Mouse (Mus musculus): ENCODE data around the gene Adcy6. TPM values are rescaled to one million over a fixed set of nuclear protein-coding genes. Genes with fewer than 3 reads are reported as not detected.

The Adcy6 gene
- polyA plus RNA-seq, 1 experiment from 2014 or later, result 17.2 TPM

GRCm38 (mm10) chr15:98569795-98570365, 40.0 kb downstream of the Adcy6 start:
- Histone ChIP-seq H3K4me3 (no peak overlapping the region), H3K36me3 (no peaks in the 10 kb centered on the region), H3K4me2 (replicated peaks) (no peak overlapping the region), H3K4me1 (peaks cover 28% of the 10 kb centered on the region), H3K27ac (replicated peaks) (no peak overlapping the region), H3K27me3 (no peaks in the 10 kb centered on the region), H3K9me3 (no peaks in the 10 kb centered on the region), H3K9ac (replicated peaks) (no peak overlapping the region)
- 85% methylated on average over 4 of the region's 4 CpGs for WGBS
- no peak for ATAC-seq (ENCODE audit: low FRiP score, low read depth)

GRCm38 (mm10) chr15:98569216-98569615, 40.7 kb downstream of the Adcy6 start:
- H3K27me3 ChIP-seq, result no peaks in the 10 kb centered on the region
- 75% methylated on average over 7 of the region's 7 CpGs for WGBS
- H3K4me1 ChIP-seq, result peaks cover 32% of the 10 kb centered on the region
- 0 out of 2 replicates have a peak, but pooled peaks cover 3% of the 10 kb centered on the region for H3K36me3 ChIP-seq
- H3K4me3 ChIP-seq, result peak overlapping the region; percentile 95
- ATAC-seq (ENCODE audit: low FRiP score, low read depth), result no peak
- no peaks in the 10 kb centered on the region for H3K9me3 ChIP-seq
- no peak overlapping the region for H3K27ac ChIP-seq (replicated peaks)
- peak overlapping the region; percentile 85 for H3K4me2 ChIP-seq (replicated peaks)
- peak overlapping the region; percentile 80 for H3K9ac ChIP-seq (replicated peaks)

DNA sequence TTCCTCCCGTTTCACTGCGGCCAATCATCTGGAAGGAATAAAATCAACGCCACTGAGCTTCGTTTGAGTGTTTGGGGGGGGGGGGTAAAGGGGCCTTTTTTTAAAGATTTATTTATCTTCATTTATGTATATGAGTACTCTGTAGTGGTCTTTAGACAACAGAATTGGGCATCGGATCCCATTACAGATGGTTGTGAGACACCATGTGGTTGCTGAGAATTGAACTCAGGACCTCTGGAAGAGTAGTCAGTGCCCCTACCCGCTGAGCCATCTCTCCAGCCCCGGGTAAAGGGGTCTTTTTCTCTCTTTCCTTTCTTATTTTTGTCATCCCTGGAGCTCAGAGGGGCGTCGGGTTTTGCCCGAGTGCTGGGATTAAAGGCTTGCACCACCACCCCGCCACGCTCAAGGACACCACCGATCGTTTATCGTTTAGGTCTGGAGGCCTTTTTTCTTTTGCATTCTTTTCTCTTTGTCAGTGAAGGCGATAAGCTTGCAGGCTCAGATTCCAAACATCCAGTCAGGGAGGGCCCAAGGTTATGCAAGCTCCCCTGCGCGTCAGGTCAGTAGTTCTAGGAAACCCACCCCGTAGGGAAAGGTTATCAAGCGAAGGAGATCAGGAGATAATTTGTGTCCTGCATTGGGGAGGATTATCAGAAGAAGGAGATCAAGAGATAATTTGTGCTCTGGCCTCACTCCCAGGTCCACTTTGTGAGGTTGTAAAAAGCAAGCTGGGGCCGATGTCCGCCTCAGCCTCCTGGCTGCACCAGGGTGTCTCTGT, 41.4 kb downstream of the Adcy6 start:
- peak overlapping the region; percentile 85 for H3K4me2 ChIP-seq (replicated peaks)
- 0 out of 2 replicates have a peak, but pooled peaks have one; percentile 7 for ATAC-seq (ENCODE audit: low FRiP score, low read depth)
- WGBS, result 11% methylated on average over 22 of the region's 22 CpGs
- H3K4me1 ChIP-seq, result peaks cover 32% of the 10 kb centered on the region
- peak overlapping the region; percentile 95 for H3K4me3 ChIP-seq
- H3K9ac ChIP-seq (replicated peaks), result peak overlapping the region; percentile 80
- H3K27me3 ChIP-seq, result no peaks in the 10 kb centered on the region
- peaks cover 5% of the 10 kb centered on the region; the same call in 1 of the 2 replicates for H3K36me3 ChIP-seq
- H3K27ac ChIP-seq (replicated peaks), result peak overlapping the region; percentile 87
- H3K9me3 ChIP-seq, result no peaks in the 10 kb centered on the region

DNA sequence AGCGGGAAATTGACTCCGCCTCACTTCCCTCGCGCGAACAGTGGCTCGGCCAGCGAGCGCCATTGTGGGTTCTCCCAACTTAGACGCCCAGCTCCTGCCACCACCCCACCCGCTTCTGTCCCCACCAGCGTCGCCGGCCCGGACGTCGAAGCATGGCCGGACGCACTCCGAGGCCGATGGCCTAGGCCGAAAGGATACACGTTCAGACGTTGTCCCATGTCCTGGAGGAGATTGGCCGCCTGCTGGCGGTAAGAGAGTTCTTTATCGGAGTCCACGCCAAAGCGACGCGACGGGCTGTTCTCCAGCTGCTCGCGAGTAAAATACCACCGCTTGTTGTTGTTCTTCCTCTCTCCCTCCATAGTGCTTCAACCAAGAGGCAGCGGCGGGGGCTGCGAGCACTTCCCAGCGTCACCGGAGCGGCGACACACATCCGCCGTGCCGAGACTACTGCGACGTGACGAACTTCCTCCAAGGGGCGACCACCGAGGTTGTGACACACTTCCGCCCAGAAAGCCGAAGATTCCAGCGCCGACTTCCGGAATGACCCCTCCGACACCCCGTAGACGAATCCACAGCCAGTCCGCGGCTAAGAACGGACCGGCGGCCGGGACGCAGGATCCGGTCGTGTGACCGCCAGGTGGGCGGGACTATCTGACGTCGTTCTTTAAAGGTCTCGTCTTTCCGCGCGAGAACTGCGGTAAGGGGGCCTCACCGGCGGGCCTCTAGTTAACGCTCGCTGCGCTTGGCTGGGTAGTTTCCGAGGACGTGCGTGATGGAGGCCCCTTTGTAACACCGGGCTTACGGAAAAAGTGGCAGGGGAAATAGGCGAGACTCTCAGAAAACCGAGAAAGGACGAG, 42.4 kb downstream of the Adcy6 start:
- peak; percentile 97 for ATAC-seq (ENCODE audit: low FRiP score, low read depth)
- peaks cover 15% of the 10 kb centered on the region; the same call in 1 of the 2 replicates for H3K36me3 ChIP-seq
- peak overlapping the region; percentile 91 for H3K27ac ChIP-seq (replicated peaks)
- H3K4me2 ChIP-seq (replicated peaks), result peak overlapping the region; percentile 91
- H3K4me3 ChIP-seq, result peak overlapping the region; percentile 95
- WGBS, result under 1% methylated on average over 88 of the region's 88 CpGs
- peak overlapping the region; percentile 90 for H3K9ac ChIP-seq (replicated peaks)
- no peaks in the 10 kb centered on the region for H3K9me3 ChIP-seq
- no peaks in the 10 kb centered on the region for H3K27me3 ChIP-seq
- H3K4me1 ChIP-seq, result peaks cover 32% of the 10 kb centered on the region

GRCm38 (mm10) chr15:98566973-98567277, 43.0 kb downstream of the Adcy6 start:
- Histone ChIP-seq H3K9me3 (no peaks in the 10 kb centered on the region), H3K9ac (replicated peaks) (peak overlapping the region; percentile 90), H3K27me3 (no peaks in the 10 kb centered on the region), H3K4me1 (peaks cover 32% of the 10 kb centered on the region), H3K36me3 (peaks cover 17% of the 10 kb centered on the region; the same call in 1 of the 2 replicates), H3K27ac (replicated peaks) (peak overlapping the region; percentile 91), H3K4me3 (peak overlapping the region; percentile 95), H3K4me2 (replicated peaks) (peak overlapping the region; percentile 91)
- ATAC-seq (ENCODE audit: low FRiP score, low read depth), result no peak
- WGBS, result under 1% methylated on average over 15 of the region's 15 CpGs

- Histone ChIP-seq H3K9ac (replicated peaks) (no peak overlapping the region), H3K27me3 (no peaks in the 10 kb centered on the region), H3K4me1 (no peaks in the 10 kb centered on the region), H3K9me3 (no peaks in the 10 kb centered on the region), H3K27ac (replicated peaks) (no peak overlapping the region), H3K4me2 (replicated peaks) (no peak overlapping the region), H3K4me3 (no peak overlapping the region), H3K36me3 (peaks cover 48% of the 10 kb centered on the region)
- 92% methylated on average over 5 of the region's 5 CpGs for WGBS
- no peak for ATAC-seq (ENCODE audit: low FRiP score, low read depth)
Measured at GRCm38 (mm10) chr15:98557186-98557585, 52.7 kb downstream of the Adcy6 start.

GRCm38 (mm10) chr15:98555881-98556280, 54.0 kb downstream of the Adcy6 start:
- ATAC-seq (ENCODE audit: low FRiP score, low read depth), result no peak
- Histone ChIP-seq H3K36me3 (peaks cover 62% of the 10 kb centered on the region), H3K9ac (replicated peaks) (no peak overlapping the region), H3K27ac (replicated peaks) (no peak overlapping the region), H3K9me3 (no peaks in the 10 kb centered on the region), H3K4me3 (no peak overlapping the region), H3K4me2 (replicated peaks) (no peak overlapping the region), H3K27me3 (no peaks in the 10 kb centered on the region), H3K4me1 (no peaks in the 10 kb centered on the region)
- 96% methylated on average over 4 of the region's 4 CpGs for WGBS

DNA sequence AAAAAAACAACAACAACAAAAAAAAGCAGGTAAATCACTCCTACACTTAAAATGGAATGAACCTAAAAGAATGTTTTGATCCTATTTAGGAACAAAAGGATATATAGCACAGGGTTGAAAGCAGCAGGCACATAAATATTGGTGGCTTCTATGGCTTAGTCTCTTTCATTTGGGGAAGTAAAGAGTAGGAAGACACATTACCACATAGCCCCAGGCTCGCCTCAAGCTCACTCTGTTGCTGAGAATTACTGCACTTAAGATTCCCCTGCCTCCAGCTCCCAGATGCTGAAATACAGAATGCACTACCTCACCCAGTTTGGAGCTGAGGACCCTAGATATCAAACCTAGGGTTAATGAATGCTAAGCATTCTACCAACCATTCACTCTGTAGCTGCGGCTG, 57.1 kb downstream of the Adcy6 start:
- no peaks in the 10 kb centered on the region for H3K4me1 ChIP-seq
- no peak overlapping the region for H3K4me2 ChIP-seq (replicated peaks)
- no peak overlapping the region for H3K4me3 ChIP-seq
- WGBS, result 88% methylated on average over 2 of the region's 2 CpGs
- no peaks in the 10 kb centered on the region for H3K9me3 ChIP-seq
- peaks cover 64% of the 10 kb centered on the region for H3K36me3 ChIP-seq
- H3K27me3 ChIP-seq, result no peaks in the 10 kb centered on the region
- no peak overlapping the region for H3K27ac ChIP-seq (replicated peaks)
- ATAC-seq (ENCODE audit: low FRiP score, low read depth), result no peak
- H3K9ac ChIP-seq (replicated peaks), result no peak overlapping the region

DNA sequence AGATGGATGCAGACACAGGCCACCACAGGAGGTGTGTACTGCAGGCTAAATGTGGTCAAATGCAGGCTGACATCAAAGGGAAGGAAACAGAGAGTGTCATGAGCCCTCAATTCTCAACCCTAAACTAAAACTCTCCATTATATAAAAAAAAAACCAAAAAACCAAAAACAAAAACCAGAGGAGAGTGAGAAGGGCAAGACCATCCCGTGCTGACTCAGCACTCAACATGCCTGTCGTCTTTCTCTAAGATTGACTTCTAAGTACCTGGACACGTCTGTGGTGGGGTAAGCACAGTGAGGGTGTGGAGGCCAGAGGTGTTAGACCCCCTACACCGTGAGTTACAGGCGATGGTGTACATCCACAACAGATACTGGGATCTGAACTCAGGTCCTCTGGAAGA, 63.0 kb downstream of the Adcy6 start:
- Histone ChIP-seq H3K4me2 (replicated peaks) (no peak overlapping the region), H3K9ac (replicated peaks) (no peak overlapping the region), H3K27ac (replicated peaks) (no peak overlapping the region), H3K27me3 (no peaks in the 10 kb centered on the region), H3K4me1 (no peaks in the 10 kb centered on the region), H3K9me3 (no peaks in the 10 kb centered on the region), H3K36me3 (peaks cover 90% of the 10 kb centered on the region), H3K4me3 (no peak overlapping the region)
- WGBS, result 96% methylated on average over 5 of the region's 5 CpGs
- ATAC-seq (ENCODE audit: low FRiP score, low read depth), result no peak

DNA sequence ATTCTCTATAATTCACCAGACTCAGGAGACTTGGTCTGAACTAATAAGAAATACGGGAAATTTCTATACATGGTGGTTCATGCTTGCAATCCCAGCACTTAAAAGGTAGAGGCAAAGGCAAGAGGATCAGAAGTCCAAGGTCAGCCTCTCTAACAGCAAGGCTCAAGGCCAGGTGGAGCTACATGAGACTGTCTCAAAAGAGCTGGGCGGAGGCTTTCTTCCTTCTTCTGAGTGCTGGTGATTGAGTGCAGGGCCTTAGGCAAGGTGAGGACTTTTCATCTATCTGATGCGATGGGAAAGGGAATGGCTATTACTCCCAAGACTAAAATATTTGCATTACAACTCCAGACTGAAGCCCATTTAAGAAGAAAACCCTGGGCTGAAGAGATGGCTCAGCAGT, 64.7 kb downstream of the Adcy6 start:
- H3K4me3 ChIP-seq, result no peak overlapping the region
- H3K27ac ChIP-seq (replicated peaks), result no peak overlapping the region
- 97% methylated on average over 3 of the region's 3 CpGs for WGBS
- H3K27me3 ChIP-seq, result no peaks in the 10 kb centered on the region
- no peak for ATAC-seq (ENCODE audit: low FRiP score, low read depth)
- no peaks in the 10 kb centered on the region for H3K4me1 ChIP-seq
- no peaks in the 10 kb centered on the region for H3K9me3 ChIP-seq
- H3K36me3 ChIP-seq, result peaks cover 83% of the 10 kb centered on the region
- H3K9ac ChIP-seq (replicated peaks), result no peak overlapping the region
- H3K4me2 ChIP-seq (replicated peaks), result no peak overlapping the region

- H3K9me3 ChIP-seq, result no peaks in the 10 kb centered on the region
- no peak overlapping the region for H3K4me2 ChIP-seq (replicated peaks)
- WGBS, result 88% methylated on average over 4 of the region's 4 CpGs
- H3K4me1 ChIP-seq, result no peaks in the 10 kb centered on the region
- no peak overlapping the region for H3K27ac ChIP-seq (replicated peaks)
- ATAC-seq (ENCODE audit: low FRiP score, low read depth), result no peak
- no peak overlapping the region for H3K9ac ChIP-seq (replicated peaks)
- H3K36me3 ChIP-seq, result peaks cover 76% of the 10 kb centered on the region
- H3K27me3 ChIP-seq, result no peaks in the 10 kb centered on the region
- H3K4me3 ChIP-seq, result no peak overlapping the region
Measured at GRCm38 (mm10) chr15:98543341-98543740, 66.5 kb downstream of the Adcy6 start.

DNA sequence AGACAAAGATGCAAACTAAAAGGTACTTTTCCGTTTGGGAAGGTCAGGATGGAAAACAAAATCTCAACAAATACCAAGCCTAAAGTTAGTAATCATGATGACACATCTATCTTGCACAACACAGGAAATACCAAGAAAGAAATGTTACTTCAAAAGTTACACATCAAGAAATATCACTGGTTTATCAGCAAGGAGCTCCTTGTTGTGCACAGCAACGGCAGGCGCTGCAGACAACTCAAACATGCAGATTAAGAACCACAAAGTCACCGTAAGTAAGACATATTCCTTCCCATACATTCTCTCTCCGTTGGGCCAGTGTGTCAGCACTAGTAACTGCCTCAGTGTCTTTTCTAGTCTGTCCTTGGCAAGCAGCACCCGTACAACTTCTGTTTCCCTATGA, 68.8 kb downstream of the Adcy6 start:
- no peak for ATAC-seq (ENCODE audit: low FRiP score, low read depth)
- Histone ChIP-seq H3K4me2 (replicated peaks) (no peak overlapping the region), H3K9ac (replicated peaks) (no peak overlapping the region), H3K27me3 (no peaks in the 10 kb centered on the region), H3K9me3 (no peaks in the 10 kb centered on the region), H3K36me3 (peaks cover 57% of the 10 kb centered on the region), H3K4me3 (no peak overlapping the region), H3K4me1 (no peaks in the 10 kb centered on the region), H3K27ac (replicated peaks) (no peak overlapping the region)
- WGBS, result 90% methylated on average over 6 of the region's 6 CpGs
